In genomic region chr17:8895991-8896390, GRCm38 (mm10) we compare ENCODE assay signal across 25 mouse cellular contexts.
A peak's percentile ranks its signal among the peaks of the same experiment; 100 is the strongest.
DNase-seq lines count a peak whose midpoint lies in the region; ATAC-seq and TF ChIP-seq lines count a peak whose summit lies in the region.
"Had no signal": no experiment of that assay in that cellular context is flagged by ENCODE, and none has a peak within 500 bp of the region (broad histone marks: within the 10 kb centered on the region; RNA-seq: fewer than 3 reads in every experiment).

No protein-coding gene starts in this region.

- peaks cover 16% of the 10 kb centered on the region for H3K4me1 ChIP-seq in heart, embryonic 15.5 days (replicated peaks)
- H3K4me1 ChIP-seq in lung, embryonic 15.5 days = peaks cover 21% of the 10 kb centered on the region
- H3K4me1 ChIP-seq in lung, adult 2 months (ENCODE audit: control insufficient read depth, insufficient read depth, low read length) = no peaks in the 10 kb centered on the region
- no peaks in the 10 kb centered on the region for H3K4me1 ChIP-seq in stomach, embryonic 15.5 days
- no peaks in the 10 kb centered on the region for H3K4me1 ChIP-seq in stomach, postnatal 0 days (replicated peaks; ENCODE audit: control insufficient read depth, insufficient read depth)
- H3K4me1 ChIP-seq: forebrain, embryonic 10.5 days had no signal

- DNase-seq in heart, postnatal 10 days = no peak
- DNase-seq in lung, adult 2 months = no peak
- DNase-seq in stomach, postnatal 0 days (ENCODE audit: low spot score) = no peak
- DNase-seq in lung, postnatal 36 days = peak; percentile 4
- DNase-seq in T-cell, adult 2 months (ENCODE audit: low spot score) = no peak
- DNase-seq: adrenal gland, postnatal 25 days; cerebellum, adult 11-12 months; cerebellum, adult 9-11 months; kidney, adult 8-10 months; kidney, postnatal 10 days; right cerebral cortex, adult 18-20 months; spleen, adult 18-20 months had no signal

- H3K9me3 ChIP-seq in heart, embryonic 15.5 days (replicated peaks) = no peaks in the 10 kb centered on the region
- H3K9me3 ChIP-seq in lung, embryonic 15.5 days = no peaks in the 10 kb centered on the region
- no peaks in the 10 kb centered on the region for H3K9me3 ChIP-seq in stomach, embryonic 15.5 days
- H3K9me3 ChIP-seq in stomach, postnatal 0 days (ENCODE audit: control insufficient read depth, low read length) = no peaks in the 10 kb centered on the region
- H3K9me3 ChIP-seq: embryonic facial prominence, embryonic 13.5 days; forebrain, embryonic 10.5 days; limb, embryonic 12.5 days; midbrain, embryonic 15.5 days; neural tube, embryonic 15.5 days had no signal

- H3K4me2 ChIP-seq in heart, embryonic 15.5 days = 0 out of 2 replicates have a peak overlapping the region, but pooled peaks have one; percentile 3
- H3K4me2 ChIP-seq in lung, embryonic 15.5 days = no peak overlapping the region
- H3K4me2 ChIP-seq in stomach, embryonic 15.5 days = 0 out of 2 replicates have a peak overlapping the region, but pooled peaks have one; percentile 8
- no peak overlapping the region for H3K4me2 ChIP-seq in stomach, postnatal 0 days (replicated peaks; ENCODE audit: low read depth)
- H3K4me2 ChIP-seq: embryonic facial prominence, embryonic 13.5 days; heart, embryonic 11.5 days; limb, embryonic 12.5 days; liver, embryonic 11.5 days; midbrain, embryonic 15.5 days; neural tube, embryonic 15.5 days had no signal

- peaks cover 6% of the 10 kb centered on the region for H3K27me3 ChIP-seq in heart, embryonic 15.5 days
- H3K27me3 ChIP-seq in lung, embryonic 15.5 days = no peaks in the 10 kb centered on the region
- H3K27me3 ChIP-seq in stomach, embryonic 15.5 days (replicated peaks) = peaks cover 4% of the 10 kb centered on the region; the same call in 1 of the 2 replicates
- no peaks in the 10 kb centered on the region for H3K27me3 ChIP-seq in stomach, postnatal 0 days (ENCODE audit: control insufficient read depth, insufficient read depth, low read length)
- H3K27me3 ChIP-seq: embryonic facial prominence, embryonic 13.5 days; limb, embryonic 12.5 days; midbrain, embryonic 15.5 days; neural tube, embryonic 15.5 days had no signal

- H3K4me3 ChIP-seq in heart, embryonic 15.5 days = no peak overlapping the region
- H3K4me3 ChIP-seq in lung, embryonic 15.5 days = no peak overlapping the region
- no peak overlapping the region for H3K4me3 ChIP-seq in lung, adult 2 months (replicated peaks; ENCODE audit: extremely low read depth, low read depth, low read length)
- H3K4me3 ChIP-seq in stomach, embryonic 15.5 days (replicated peaks) = no peak overlapping the region
- H3K4me3 ChIP-seq in stomach, postnatal 0 days (ENCODE audit: low read depth, low read length) = no peak overlapping the region
- H3K4me3 ChIP-seq: embryonic facial prominence, embryonic 13.5 days; forebrain, embryonic 10.5 days; limb, embryonic 12.5 days; midbrain, embryonic 15.5 days; neural tube, embryonic 15.5 days had no signal

- H3K36me3 ChIP-seq in heart, embryonic 15.5 days = no peaks in the 10 kb centered on the region
- H3K36me3 ChIP-seq in lung, embryonic 15.5 days = no peaks in the 10 kb centered on the region
- H3K36me3 ChIP-seq in stomach, embryonic 15.5 days = no peaks in the 10 kb centered on the region
- no peaks in the 10 kb centered on the region for H3K36me3 ChIP-seq in stomach, postnatal 0 days (ENCODE audit: control insufficient read depth, insufficient read depth, low read length)
- H3K36me3 ChIP-seq: embryonic facial prominence, embryonic 13.5 days; forebrain, embryonic 10.5 days; limb, embryonic 12.5 days; midbrain, embryonic 15.5 days; neural tube, embryonic 15.5 days had no signal

- TF ChIP-seq POLR2A in lung, adult 2 months (IDR thresholded peaks at IDR 0.05; ENCODE audit: borderline replicate concordance, extremely low read depth, low read depth, low read length) = no peak

- no peak for TF ChIP-seq EP300 in stomach, postnatal 0 days (optimal IDR thresholded peaks at IDR 0.05)

- no peak overlapping the region for H3K27ac ChIP-seq in heart, embryonic 15.5 days
- no peak overlapping the region for H3K27ac ChIP-seq in lung, embryonic 15.5 days
- no peak overlapping the region for H3K27ac ChIP-seq in stomach, embryonic 15.5 days
- no peak overlapping the region for H3K27ac ChIP-seq in stomach, postnatal 0 days (replicated peaks)
- H3K27ac ChIP-seq: embryonic facial prominence, embryonic 13.5 days; forebrain, embryonic 10.5 days; limb, embryonic 12.5 days; midbrain, embryonic 15.5 days; neural tube, embryonic 15.5 days had no signal

- ATAC-seq in heart, embryonic 15.5 days (replicated peaks; ENCODE audit: insufficient number of reproducible peaks, insufficient read depth, low FRiP score, low read depth) = no peak
- peak; percentile 64; the same call in 1 of the 2 replicates for ATAC-seq in lung, embryonic 15.5 days (ENCODE audit: borderline replicate concordance, extremely low read depth, low FRiP score, low TSS enrichment)
- ATAC-seq in stomach, embryonic 15.5 days (ENCODE audit: insufficient read depth, low FRiP score, low read depth) = no peak
- no peak for ATAC-seq in stomach, postnatal 0 days (ENCODE audit: low FRiP score, low TSS enrichment)
- ATAC-seq: CD4-positive, CD25-positive, alpha-beta regulatory T cell, adult 4 months; forebrain, embryonic 16.5 days; hindbrain, embryonic 16.5 days; midbrain, embryonic 15.5 days had no signal

- 47% methylated on average over 14 of the region's 14 CpGs for WGBS in heart, embryonic 15.5 days
- WGBS in lung, embryonic 15.5 days = 25% methylated on average over 14 of the region's 14 CpGs
- 40% methylated on average over 14 of the region's 14 CpGs for WGBS in lung, adult 2 months
- 39% methylated on average over 14 of the region's 14 CpGs for WGBS in stomach, embryonic 15.5 days
- WGBS in stomach, postnatal 0 days = 44% methylated on average over 14 of the region's 14 CpGs

- no peak overlapping the region for H3K9ac ChIP-seq in heart, embryonic 15.5 days
- no peak overlapping the region for H3K9ac ChIP-seq in lung, embryonic 15.5 days
- H3K9ac ChIP-seq in stomach, embryonic 15.5 days = no peak overlapping the region
- H3K9ac ChIP-seq in stomach, postnatal 0 days (ENCODE audit: low read length) = no peak overlapping the region
- H3K9ac ChIP-seq: embryonic facial prominence, embryonic 13.5 days; limb, embryonic 12.5 days; midbrain, embryonic 15.5 days; neural tube, embryonic 15.5 days had no signal

- TF ChIP-seq CTCF in lung, adult 2 months (IDR thresholded peaks at IDR 0.05; ENCODE audit: insufficient read depth, low read length) = no peak
- TF ChIP-seq CTCF in stomach, postnatal 0 days (IDR thresholded peaks at IDR 0.05; ENCODE audit: low read depth) = no peak

- intact Hi-C loops in heart, postnatal 10 days (cut with DNase I) = no loop called here

Comparison
In these comparisons a context has a peak if more than half of its experiments do, and no peak if none do; other contexts are left out.
1. H3K4me2 ChIP-seq: peak in heart, embryonic 15.5 days (single experiment) and stomach, embryonic 15.5 days (single experiment); none in lung, embryonic 15.5 days (single experiment) and stomach, postnatal 0 days (single experiment).